Mouse (Mus musculus): ENCODE data around the gene Plxdc1.

- no peak for TF ChIP-seq GATA1 (IDR thresholded peaks at IDR 0.05; ENCODE audit: low read length)
- no peak for TF ChIP-seq TAL1 (IDR thresholded peaks at IDR 0.05; ENCODE audit: low read length)
Observed at GRCm38 (mm10) chr11:97949703-97950475, 36.4 kb downstream of the Plxdc1 start.

Data from erythroblast, embryonic 14.5 days (primary cell).